Mouse (Mus musculus) retina, embryonic 14.5 days (tissue): ENCODE measurements around the gene Batf2.
"Not testable (repeated sequence)": the region's sequence is repeated elsewhere in the genome, so short reads cannot be mapped to it uniquely, and the experiment has no call there.

Experiments
- DNase-seq: peaks from one replicate; pipeline ENCODE4 v3.0.0-alpha.2; 2015; ENCODE audit warnings: low spot score

Batf2 gene

GRCm38 (mm10) chr19:6140678-6141393, at the start of gene Batf2:
Gene Batf2, plus strand, starts transcription at chr19:6140983.
- peak; percentile 97 for DNase-seq

- no peak for DNase-seq
Observed at GRCm38 (mm10) chr19:6094119-6094518, 46.7 kb upstream of the Batf2 start, which contains the start of gene AC131692.1. Gene AC131692.1, plus strand, starts transcription at chr19:6094419.

- DNase-seq: no peak
Observed at GRCm38 (mm10) chr19:6097847-6098246, 42.9 kb upstream of the Batf2 start.

GRCm38 (mm10) chr19:6101186-6101585, 39.6 kb upstream of the Batf2 start:
- DNase-seq: no peak

- DNase-seq: no peak
Observed at GRCm38 (mm10) chr19:6102169-6102853, 38.5 kb upstream of the Batf2 start.

- no peak for DNase-seq
Observed at GRCm38 (mm10) chr19:6104476-6104875, 36.3 kb upstream of the Batf2 start.

- DNase-seq: no peak
Observed at GRCm38 (mm10) chr19:6105586-6105985, 35.2 kb upstream of the Batf2 start, which contains the start of gene Naaladl1. Gene Naaladl1, plus strand, starts transcription at chr19:6105782.

- DNase-seq: no peak
Observed at GRCm38 (mm10) chr19:6113116-6113515, 27.7 kb upstream of the Batf2 start.

GRCm38 (mm10) chr19:6116113-6116850, 24.5 kb upstream of the Batf2 start:
- DNase-seq: no peak

- DNase-seq: no peak
Observed at GRCm38 (mm10) chr19:6117346-6117985, 23.3 kb upstream of the Batf2 start.

- peak; percentile 95 for DNase-seq
Observed at GRCm38 (mm10) chr19:6117986-6118676, 22.7 kb upstream of the Batf2 start, which contains the start of gene Sac3d1. Gene Sac3d1, minus strand, starts transcription at chr19:6118650.

GRCm38 (mm10) chr19:6118677-6119185, 22.1 kb upstream of the Batf2 start:
- peak; percentile 25 for DNase-seq

- DNase-seq: no peak
Observed at GRCm38 (mm10) chr19:6121761-6122160, 19.0 kb upstream of the Batf2 start.

GRCm38 (mm10) chr19:6123330-6123729, 17.5 kb upstream of the Batf2 start:
- DNase-seq: peak; percentile 39

GRCm38 (mm10) chr19:6124898-6125297, 15.9 kb upstream of the Batf2 start:
- no peak for DNase-seq

- DNase-seq: peak; percentile 76
Observed at GRCm38 (mm10) chr19:6126289-6126688, 14.5 kb upstream of the Batf2 start.

- no peak for DNase-seq
Observed at GRCm38 (mm10) chr19:6126789-6127580, 13.8 kb upstream of the Batf2 start.

GRCm38 (mm10) chr19:6127760-6128341, 12.9 kb upstream of the Batf2 start, which contains the start of gene Snx15:
Gene Snx15, minus strand, starts transcription at chr19:6128304.
- DNase-seq: peak; percentile 91

- DNase-seq: not testable (repeated sequence)
Observed at GRCm38 (mm10) chr19:6130414-6131128, 10.2 kb upstream of the Batf2 start.
